Mouse (Mus musculus): ENCODE measurements around the gene Gsn.
A peak's percentile ranks its signal among the peaks of the same experiment; 100 is the strongest.

GRCm38 (mm10) chr2:35265296-35265695 is 9.1 kb downstream of the Gsn start:
- TF ChIP-seq CTCF (IDR thresholded peaks at IDR 0.05) (peak; percentile 90), EP300 (IDR thresholded peaks at IDR 0.05) (0 out of 2 replicates have a peak, but pooled peaks have one; percentile 22)

Measured in lung, postnatal 0 days (tissue).